Mouse (Mus musculus) embryo, embryonic 9.5 days (tissue): Measurements from ENCODE around the gene H2-Ab1.
A peak's percentile ranks its signal among the peaks of the same experiment; 100 is the strongest.
"Not testable (repeated sequence)": the region's sequence is repeated elsewhere in the genome, so short reads cannot be mapped to it uniquely, and the experiment has no call there.

Experiments used
- DNase-seq: peaks from one replicate; pipeline ENCODE4 v3.0.0-alpha.2; 2017; ENCODE audit errors: extremely low spot score

H2-Ab1 gene

GRCm38 (mm10) chr17:34257594-34258375 is at the start of gene H2-Ab1:
TSS of gene H2-Ab1 (plus strand) at chr17:34257689.
- peak; percentile 37 for DNase-seq

- no peak for DNase-seq
These were observed 49.6 kb upstream of the H2-Ab1 start for GRCm38 (mm10) chr17:34207866-34208265.

GRCm38 (mm10) chr17:34208421-34208820 is 49.1 kb upstream of the H2-Ab1 start:
- no peak for DNase-seq

GRCm38 (mm10) chr17:34209680-34210079 is 47.8 kb upstream of the H2-Ab1 start:
- no peak for DNase-seq

GRCm38 (mm10) chr17:34210599-34210998 is 46.9 kb upstream of the H2-Ab1 start:
- no peak for DNase-seq

- DNase-seq = no peak
These were observed 45.6 kb upstream of the H2-Ab1 start for GRCm38 (mm10) chr17:34211746-34212365.

GRCm38 (mm10) chr17:34213936-34214335 is 43.6 kb upstream of the H2-Ab1 start:
- DNase-seq = no peak

GRCm38 (mm10) chr17:34215176-34215575 is 42.3 kb upstream of the H2-Ab1 start:
- no peak for DNase-seq

- DNase-seq = no peak
These were observed 40.1 kb upstream of the H2-Ab1 start for GRCm38 (mm10) chr17:34217216-34217928.

GRCm38 (mm10) chr17:34217986-34218385 is 39.5 kb upstream of the H2-Ab1 start:
- no peak for DNase-seq

- no peak for DNase-seq
These were observed 38.8 kb upstream of the H2-Ab1 start for GRCm38 (mm10) chr17:34218675-34219074.

GRCm38 (mm10) chr17:34219096-34219495 is 38.4 kb upstream of the H2-Ab1 start:
- not testable (repeated sequence) for DNase-seq

- not testable (repeated sequence) for DNase-seq
These were observed 37.7 kb upstream of the H2-Ab1 start for GRCm38 (mm10) chr17:34219801-34220200.

GRCm38 (mm10) chr17:34220401-34220800 is 37.1 kb upstream of the H2-Ab1 start:
- not testable (repeated sequence) for DNase-seq

GRCm38 (mm10) chr17:34224816-34225215 is 32.7 kb upstream of the H2-Ab1 start:
- DNase-seq = no peak

GRCm38 (mm10) chr17:34225426-34225825 is 32.1 kb upstream of the H2-Ab1 start:
- DNase-seq = no peak

GRCm38 (mm10) chr17:34225911-34226310 is 31.6 kb upstream of the H2-Ab1 start:
- DNase-seq = not testable (repeated sequence)

- DNase-seq = not testable (repeated sequence)
These were observed 26.5 kb upstream of the H2-Ab1 start for GRCm38 (mm10) chr17:34230971-34231370.

GRCm38 (mm10) chr17:34232021-34232420 is 25.5 kb upstream of the H2-Ab1 start:
- not testable (repeated sequence) for DNase-seq

- DNase-seq = peak; percentile 17
These were observed 22.6 kb upstream of the H2-Ab1 start for GRCm38 (mm10) chr17:34234926-34235325.

GRCm38 (mm10) chr17:34236691-34237090 is 20.8 kb upstream of the H2-Ab1 start:
- DNase-seq = no peak

GRCm38 (mm10) chr17:34237741-34238140 is 19.7 kb upstream of the H2-Ab1 start:
- DNase-seq = no peak

- DNase-seq = no peak
These were observed 18.8 kb upstream of the H2-Ab1 start, which contains the start of gene H2-Ob for GRCm38 (mm10) chr17:34238706-34239105. TSS of gene H2-Ob (plus strand) at chr17:34238903.
